Mouse (Mus musculus) hindbrain, embryonic 16.5 days (tissue): ENCODE results near the gene Mettl15. TPM values are rescaled to one million over a fixed set of nuclear protein-coding genes. Genes with fewer than 3 reads are reported as not detected.
"Not testable (repeated sequence)": the region's sequence is repeated elsewhere in the genome, so short reads cannot be mapped to it uniquely, and the experiment has no call there.

Source experiments
- ATAC-seq: fragments of 200-750 bp; cut with Nextera tagmentation; 2 replicates; pipeline ENCODE4 v1.8.0; 2017; ENCODE audit warnings: moderate TSS enrichment, moderate library complexity
- H3K27ac ChIP-seq: fragments of 300-500 bp; sonication (generic); 2 replicates; pipeline ENCODE4 v1.5.1; 2014; ENCODE audit warnings: low read depth, mild to moderate bottlenecking, control low read depth, low read length, moderate library complexity
- H3K27me3 ChIP-seq: fragments of 300-500 bp; sonication (generic); replicated peaks from 2 replicates; pipeline ENCODE4 v1.6.1; 2014; ENCODE audit warnings: low read length; ENCODE audit not compliant: control insufficient read depth, insufficient read depth
- H3K36me3 ChIP-seq: fragments of 300-500 bp; sonication (generic); 2 replicates; pipeline ENCODE4 v1.6.1; 2014; ENCODE audit warnings: mild to moderate bottlenecking, low read length, moderate library complexity, mixed read lengths; ENCODE audit not compliant: control insufficient read depth, insufficient read depth
- H3K4me1 ChIP-seq: fragments of 300-500 bp; sonication (generic); 2 replicates; pipeline ENCODE4 v1.6.1; 2014; ENCODE audit warnings: low read depth, low read length; ENCODE audit not compliant: control insufficient read depth, insufficient read depth
- H3K4me2 ChIP-seq: fragments of 300-500 bp; sonication (generic); 2 replicates; pipeline ENCODE4 v1.6.1; 2014; ENCODE audit warnings: mild to moderate bottlenecking, low read length, control low read depth, moderate library complexity
- H3K4me3 ChIP-seq: fragments of 300-500 bp; sonication (generic); 2 replicates; pipeline ENCODE4 v1.5.1; 2014; ENCODE audit warnings: mild to moderate bottlenecking, low read length, control low read depth, moderate library complexity
- H3K9ac ChIP-seq: fragments of 300-500 bp; sonication (generic); 2 replicates; pipeline ENCODE4 v1.6.1; 2014; ENCODE audit warnings: low read depth, mild to moderate bottlenecking, control low read depth, low read length, moderate library complexity
- H3K9me3 ChIP-seq: fragments of 300-500 bp; sonication (generic); 2 replicates; pipeline ENCODE4 v1.6.1; 2014; ENCODE audit warnings: mild to moderate bottlenecking, low read length, moderate library complexity; ENCODE audit not compliant: control insufficient read depth
- WGBS: fragments of 180-500 bp; shearing (Covaris S2); extraction: QIAGEN DNeasy Blood & Tissue Kit; methylation state at CpG from one replicate; pipeline ENCODE4 v1.1.7; 2014; 5-methylcytosine and 5-hydroxymethylcytosine counted together
- polyA plus RNA-seq: library from polyadenylated mRNA; unstranded; fragments of >200 nt; fragmentation: Nextera tagmentation; extraction: Ambion mirVana; gene quantifications from 2 replicates; pipeline ENCODE4 v1.2.1, GENCODE M21; 2015

The Mettl15 gene
- polyA plus RNA-seq, 1 experiment from 2014 or later: 12.3 TPM

DNA sequence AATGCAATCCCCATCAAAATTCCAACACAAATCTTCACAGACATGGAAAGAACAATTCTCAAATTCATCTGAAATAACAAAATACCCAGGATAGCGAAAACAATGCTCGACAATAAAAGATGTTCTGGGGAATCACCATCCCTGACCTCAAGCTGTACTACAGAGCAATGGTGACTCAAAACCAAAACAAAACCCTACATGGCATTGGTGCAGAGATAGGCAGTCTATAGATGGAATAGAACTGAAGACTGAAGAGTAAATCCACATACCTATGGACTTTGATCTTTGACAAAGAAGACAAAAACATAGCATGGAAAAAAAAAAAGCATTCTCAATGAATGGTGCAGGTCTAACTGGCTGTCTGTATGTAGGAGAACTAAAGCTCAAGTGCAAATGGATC is 59.1 kb downstream of the Mettl15 start:
- no peak overlapping the region for H3K4me3 ChIP-seq

DNA sequence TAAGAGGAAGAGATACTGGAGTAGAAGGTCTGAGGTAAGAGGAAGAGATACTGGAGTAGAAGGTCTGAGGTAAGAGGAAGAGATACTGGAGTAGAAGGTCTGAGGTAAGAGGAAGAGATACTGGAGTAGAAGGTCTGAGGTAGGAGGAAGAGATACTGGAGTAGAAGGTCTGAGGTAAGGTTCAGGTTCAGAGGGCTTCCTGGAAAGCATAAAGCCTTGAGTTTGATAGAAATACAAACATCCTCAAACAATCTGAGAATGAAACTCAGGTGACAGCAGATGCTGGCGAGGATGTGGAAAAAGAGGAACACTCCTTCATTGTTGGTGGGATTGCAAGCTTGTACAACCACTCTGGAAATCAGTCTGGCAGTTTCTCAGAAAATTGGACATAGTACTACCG is 63.9 kb downstream of the Mettl15 start:
- not testable (repeated sequence) for H3K27ac ChIP-seq, ATAC-seq, H3K4me3 ChIP-seq, H3K27me3 ChIP-seq, H3K9me3 ChIP-seq, H3K4me2 ChIP-seq, H3K36me3 ChIP-seq, H3K4me1 ChIP-seq, H3K9ac ChIP-seq
- WGBS: 100% methylated on average over 1 of the region's 2 CpGs

More for the DNA sequence above, 59.1 kb downstream of the Mettl15 start:
- Histone ChIP-seq H3K27ac (no peak overlapping the region), H3K9me3 (no peaks in the 10 kb centered on the region), H3K27me3 (no peaks in the 10 kb centered on the region), H3K36me3 (no peaks in the 10 kb centered on the region), H3K4me2 (no peak overlapping the region), H3K4me1 (no peaks in the 10 kb centered on the region), H3K9ac (no peak overlapping the region)
- ATAC-seq: no peak
- 96% methylated on average over 2 of the region's 2 CpGs for WGBS

DNA sequence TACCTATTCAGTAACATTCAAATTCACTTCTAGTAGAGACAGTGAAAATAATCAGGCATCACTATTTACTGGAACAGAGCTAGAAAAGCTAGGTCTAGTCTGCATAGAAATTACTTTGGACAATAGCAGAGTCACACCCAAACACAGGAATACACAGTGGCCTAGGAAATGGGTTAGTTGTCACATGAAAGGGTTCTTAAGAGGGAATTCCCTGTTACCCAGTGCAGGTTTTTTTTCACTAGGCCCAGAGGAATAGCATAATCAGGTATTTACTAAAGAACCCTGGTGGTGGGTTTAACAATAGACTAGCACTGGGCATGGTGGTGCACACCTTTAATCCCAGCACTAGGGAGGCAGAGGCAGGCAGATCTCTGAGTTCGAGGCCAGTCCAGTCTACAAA is 69.9 kb downstream of the Mettl15 start:
- not testable (repeated sequence) for H3K27me3 ChIP-seq, ATAC-seq
- WGBS: 96% methylated on average over 1 of the region's 1 CpGs

DNA sequence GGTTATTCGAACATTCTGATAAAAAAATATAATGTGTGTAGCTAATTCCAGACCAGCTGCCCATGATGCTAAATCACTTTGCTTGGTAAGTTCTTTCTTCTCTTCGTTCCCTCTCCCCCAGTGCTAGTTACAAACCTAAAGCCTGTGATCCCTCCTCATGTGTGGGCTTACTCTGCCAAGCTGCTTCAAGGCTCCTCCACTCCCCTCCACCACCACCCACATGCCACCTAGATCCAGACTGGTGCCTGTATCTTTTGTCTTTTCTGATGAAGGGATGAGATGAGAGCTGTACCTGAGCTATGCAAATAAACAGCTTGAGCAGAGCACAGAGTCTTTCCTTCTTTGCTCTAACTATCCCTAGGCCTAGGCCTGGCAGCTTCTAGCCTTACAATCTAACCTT is 72.5 kb downstream of the Mettl15 start:
- Histone ChIP-seq H3K9ac (no peak overlapping the region), H3K4me3 (no peak overlapping the region), H3K4me2 (no peak overlapping the region), H3K27me3 (no peaks in the 10 kb centered on the region), H3K9me3 (no peaks in the 10 kb centered on the region), H3K27ac (no peak overlapping the region), H3K4me1 (no peaks in the 10 kb centered on the region), H3K36me3 (no peaks in the 10 kb centered on the region)
- WGBS: 85% methylated on average over 2 of the region's 2 CpGs
- no peak for ATAC-seq

More for the DNA sequence above, 69.9 kb downstream of the Mettl15 start:
- H3K4me3 ChIP-seq, H3K4me1 ChIP-seq, H3K27ac ChIP-seq, H3K4me2 ChIP-seq, H3K9ac ChIP-seq, H3K36me3 ChIP-seq, H3K9me3 ChIP-seq: not testable (repeated sequence)

DNA sequence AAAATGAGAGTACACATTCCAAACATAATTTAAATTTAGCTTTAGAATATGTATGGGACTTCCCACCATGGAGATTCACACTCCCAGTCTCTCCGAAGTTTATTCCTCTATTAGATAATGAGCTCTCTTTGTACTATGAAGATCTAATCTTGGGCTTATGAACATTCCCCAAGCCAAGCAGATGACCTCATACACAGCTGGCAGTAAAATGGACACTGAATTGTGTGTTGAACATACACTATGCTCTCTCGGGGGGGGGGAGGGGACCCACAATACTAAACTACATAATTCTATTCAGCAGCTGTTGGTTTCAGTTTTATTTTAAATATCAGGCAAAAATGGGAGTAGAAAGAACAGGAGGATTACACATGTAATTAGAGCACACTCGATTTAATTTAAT is 97.6 kb downstream of the Mettl15 start:
- H3K4me2 ChIP-seq: no peak overlapping the region
- WGBS: 87% methylated on average over 3 of the region's 3 CpGs

DNA sequence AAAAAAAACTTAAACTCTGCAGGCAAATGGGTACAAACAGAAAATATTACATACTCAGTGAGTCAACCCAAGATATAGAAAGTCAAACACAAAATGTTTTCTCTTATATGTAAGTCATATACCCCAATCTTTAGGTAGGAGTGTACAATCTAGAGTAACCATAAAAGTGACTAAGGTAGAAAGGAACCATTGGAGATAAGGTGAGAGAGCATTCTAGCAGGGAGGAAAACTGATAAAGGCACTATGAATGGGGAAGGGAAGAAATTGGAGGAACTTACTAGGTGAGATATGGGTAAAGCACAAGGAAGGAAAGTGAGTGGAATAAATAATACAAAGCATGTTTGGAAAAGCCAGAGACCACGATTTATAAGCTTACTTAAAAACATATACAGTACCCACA is 122.0 kb downstream of the Mettl15 start:
- no peak for ATAC-seq
- H3K36me3 ChIP-seq: no peaks in the 10 kb centered on the region
- WGBS: 80% methylated on average over 1 of the region's 1 CpGs
- no peak overlapping the region for H3K9ac ChIP-seq
- no peak overlapping the region for H3K27ac ChIP-seq
- H3K27me3 ChIP-seq: no peaks in the 10 kb centered on the region
- H3K4me2 ChIP-seq: no peak overlapping the region
- H3K9me3 ChIP-seq: no peaks in the 10 kb centered on the region
- no peak overlapping the region for H3K4me3 ChIP-seq
- no peaks in the 10 kb centered on the region for H3K4me1 ChIP-seq

More for the DNA sequence above, 97.6 kb downstream of the Mettl15 start:
- no peak for ATAC-seq
- Histone ChIP-seq H3K27me3 (no peaks in the 10 kb centered on the region), H3K4me3 (no peak overlapping the region), H3K36me3 (no peaks in the 10 kb centered on the region), H3K9ac (no peak overlapping the region), H3K4me1 (no peaks in the 10 kb centered on the region), H3K27ac (no peak overlapping the region), H3K9me3 (no peaks in the 10 kb centered on the region)

DNA sequence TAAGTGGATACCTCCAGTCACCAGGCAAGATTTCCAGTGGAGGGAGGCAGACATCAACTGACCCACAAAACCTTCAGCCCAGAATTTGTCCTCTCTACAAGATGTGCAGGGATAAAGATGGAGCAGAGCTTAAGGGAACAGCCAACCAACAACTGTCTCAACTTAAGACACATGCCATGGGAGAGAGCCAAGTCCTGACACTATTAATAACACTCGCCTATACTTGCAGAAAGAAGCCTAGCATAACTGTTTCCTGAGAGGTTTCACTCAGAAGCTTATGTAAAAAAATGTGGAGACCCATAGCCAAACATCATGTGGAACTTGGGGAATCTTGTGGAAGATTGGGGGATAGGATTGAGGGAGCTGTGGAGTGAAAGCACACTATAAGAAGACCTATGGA is 124.4 kb downstream of the Mettl15 start:
- WGBS: 97% methylated on average over 1 of the region's 1 CpGs
- Histone ChIP-seq H3K36me3 (no peaks in the 10 kb centered on the region), H3K9me3 (no peaks in the 10 kb centered on the region), H3K27me3 (no peaks in the 10 kb centered on the region), H3K27ac (no peak overlapping the region), H3K4me2 (no peak overlapping the region), H3K9ac (no peak overlapping the region), H3K4me1 (no peaks in the 10 kb centered on the region), H3K4me3 (no peak overlapping the region)
- no peak for ATAC-seq

DNA sequence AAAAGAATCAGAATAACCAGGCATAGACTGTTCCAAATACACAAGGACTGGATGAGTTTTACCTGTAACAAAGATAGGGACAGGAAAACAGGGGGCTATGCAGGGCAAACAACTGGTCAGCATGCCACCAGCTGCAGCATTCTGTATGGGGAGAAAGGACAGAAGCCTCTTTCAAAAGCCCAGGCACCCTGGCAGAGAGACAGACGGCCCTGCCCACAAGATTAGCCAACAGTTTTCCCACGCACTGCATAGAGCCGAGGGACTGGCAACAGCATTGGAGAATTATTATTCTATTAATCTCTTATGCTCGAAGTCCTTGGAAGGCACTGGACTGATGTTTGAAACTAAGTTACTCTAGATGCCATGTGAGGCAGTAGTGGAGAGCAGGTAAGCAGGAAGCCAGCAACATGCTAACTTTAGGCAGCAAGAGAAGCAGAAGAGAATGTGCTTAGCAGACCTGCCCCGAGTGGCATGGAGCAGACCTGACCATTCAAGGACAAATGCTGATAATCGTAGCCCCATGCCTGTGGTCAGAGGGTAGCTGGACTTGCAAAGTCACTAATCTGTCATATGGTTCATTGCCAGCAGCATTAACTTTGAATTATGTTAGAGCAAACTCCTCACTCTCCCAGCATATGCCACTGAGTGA is 127.0 kb downstream of the Mettl15 start:
- 48% methylated on average over 6 of the region's 6 CpGs for WGBS
- ATAC-seq: peak; percentile 72
- no peak overlapping the region for H3K27ac ChIP-seq
- H3K4me1 ChIP-seq: no peaks in the 10 kb centered on the region
- H3K4me2 ChIP-seq: no peak overlapping the region
- H3K4me3 ChIP-seq: no peak overlapping the region
- H3K9ac ChIP-seq: no peak overlapping the region
- H3K9me3 ChIP-seq: no peaks in the 10 kb centered on the region
- no peaks in the 10 kb centered on the region for H3K36me3 ChIP-seq
- no peaks in the 10 kb centered on the region for H3K27me3 ChIP-seq

DNA sequence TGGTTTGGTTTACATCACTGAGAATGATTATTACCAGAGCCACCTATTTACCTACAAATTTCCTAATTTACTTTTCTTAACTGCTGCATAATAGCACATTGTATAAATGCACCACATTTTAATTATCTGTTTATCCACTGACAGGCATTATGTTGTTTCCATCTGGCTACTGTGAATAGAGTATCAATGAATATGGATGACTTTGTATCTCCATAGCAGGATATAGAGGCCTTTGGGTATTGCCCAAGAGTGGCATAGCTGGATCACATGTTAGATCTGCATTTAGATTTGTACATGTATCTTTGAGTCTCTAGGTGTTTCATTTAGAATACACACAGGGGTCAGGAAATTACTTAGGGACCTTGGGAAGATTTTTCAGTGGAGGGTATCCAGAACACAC is 133.3 kb downstream of the Mettl15 start:
- no peaks in the 10 kb centered on the region for H3K4me1 ChIP-seq

DNA sequence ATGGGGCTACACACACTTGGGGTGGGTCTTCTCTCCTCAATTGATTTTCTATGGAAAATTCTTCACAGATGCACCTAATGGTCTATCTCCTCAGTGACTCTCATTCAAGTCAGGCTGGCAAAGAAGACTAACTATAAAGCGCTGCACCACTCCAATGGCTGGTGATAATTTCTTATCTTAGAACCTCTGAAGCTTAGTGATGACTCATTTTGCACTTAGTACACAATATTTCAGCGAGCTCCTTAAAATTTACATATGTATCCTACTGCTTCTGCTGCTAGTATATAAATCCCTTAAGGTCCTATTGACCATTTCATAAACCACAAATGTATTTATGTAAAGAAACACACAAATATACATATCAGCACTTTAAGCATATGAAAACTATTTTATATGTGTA is 136.1 kb downstream of the Mettl15 start:
- ATAC-seq: no peak
- 98% methylated on average over 2 of the region's 2 CpGs for WGBS
- no peak overlapping the region for H3K4me2 ChIP-seq

More for the DNA sequence above, 133.3 kb downstream of the Mettl15 start:
- no peaks in the 10 kb centered on the region for H3K9me3 ChIP-seq
- no peak overlapping the region for H3K9ac ChIP-seq
- H3K4me2 ChIP-seq: no peak overlapping the region
- H3K4me3 ChIP-seq: no peak overlapping the region
- H3K27ac ChIP-seq: no peak overlapping the region
- no peaks in the 10 kb centered on the region for H3K27me3 ChIP-seq
- no peaks in the 10 kb centered on the region for H3K36me3 ChIP-seq
- ATAC-seq: no peak

More for the DNA sequence above, 136.1 kb downstream of the Mettl15 start:
- Histone ChIP-seq H3K9me3 (no peaks in the 10 kb centered on the region), H3K27me3 (no peaks in the 10 kb centered on the region), H3K4me3 (no peak overlapping the region), H3K9ac (no peak overlapping the region), H3K27ac (no peak overlapping the region), H3K4me1 (no peaks in the 10 kb centered on the region), H3K36me3 (no peaks in the 10 kb centered on the region)
